ENCODE assay signal across 15 mouse cellular contexts in the genomic region with DNA sequence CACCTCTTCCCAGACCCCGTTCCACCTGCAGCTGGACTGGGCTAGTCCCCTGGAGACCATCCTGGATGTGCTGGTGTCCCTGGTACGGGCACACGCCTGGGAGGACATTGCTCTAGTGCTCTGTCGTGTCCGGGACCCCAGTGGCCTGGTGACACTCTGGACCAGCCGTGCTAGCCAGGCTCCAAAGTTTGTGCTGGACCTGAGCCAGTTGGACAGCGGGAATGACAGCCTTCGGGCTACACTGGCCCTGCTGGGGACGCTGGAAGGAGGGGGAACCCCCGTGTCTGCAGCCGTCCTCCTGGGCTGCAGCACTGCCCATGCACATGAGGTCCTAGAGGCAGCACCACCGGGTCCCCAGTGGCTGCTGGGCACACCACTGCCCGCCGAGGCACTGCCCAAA. TPM values are rescaled to one million over a fixed set of nuclear protein-coding genes. Genes with fewer than 3 reads are reported as not detected.
DNase-seq lines count a peak whose midpoint lies in the region; ATAC-seq lines count a peak whose summit lies in the region.
"Had no signal": no experiment of that assay in that cellular context is flagged by ENCODE, and none has a peak within 500 bp of the region (broad histone marks: within the 10 kb centered on the region; RNA-seq: fewer than 3 reads in every experiment).

No protein-coding gene starts in this region.

- H3K4me2 ChIP-seq in liver, embryonic 12.5 days: no peak overlapping the region
- H3K4me2 ChIP-seq in liver, embryonic 11.5 days: no peak overlapping the region
- no peak overlapping the region for H3K4me2 ChIP-seq in heart, embryonic 12.5 days
- H3K4me2 ChIP-seq: hindbrain, embryonic 12.5 days; midbrain, embryonic 15.5 days; neural tube, embryonic 13.5 days had no signal

- 0 out of 2 replicates have a peak, but pooled peaks have one; percentile 9 for ATAC-seq in liver, embryonic 12.5 days
- ATAC-seq in liver, embryonic 11.5 days (replicated peaks; ENCODE audit: low FRiP score): no peak
- 0 out of 2 replicates have a peak, but pooled peaks have one; percentile 2 for ATAC-seq in heart, embryonic 12.5 days (ENCODE audit: insufficient number of reproducible peaks, low FRiP score)
- ATAC-seq: forebrain, embryonic 16.5 days; midbrain, embryonic 15.5 days had no signal

- H3K4me3 ChIP-seq in heart, embryonic 10.5 days: no peak overlapping the region
- no peak overlapping the region for H3K4me3 ChIP-seq in liver, embryonic 12.5 days
- H3K4me3 ChIP-seq in liver, embryonic 11.5 days (ENCODE audit: low read depth, low read length): no peak overlapping the region
- no peak overlapping the region for H3K4me3 ChIP-seq in heart, embryonic 12.5 days
- H3K4me3 ChIP-seq: hindbrain, embryonic 12.5 days; midbrain, embryonic 15.5 days; neural tube, embryonic 13.5 days had no signal

- WGBS in heart, embryonic 10.5 days: 56% methylated on average over 14 of the region's 14 CpGs
- 57% methylated on average over 14 of the region's 14 CpGs for WGBS in liver, embryonic 12.5 days (ENCODE audit: insufficient replicate concordance)
- WGBS in liver, embryonic 11.5 days: 66% methylated on average over 14 of the region's 14 CpGs
- WGBS in heart, embryonic 12.5 days: 51% methylated on average over 14 of the region's 14 CpGs

- no peak overlapping the region for H3K9ac ChIP-seq in liver, embryonic 12.5 days
- no peak overlapping the region for H3K9ac ChIP-seq in liver, embryonic 11.5 days (ENCODE audit: low read depth, low read length)
- H3K9ac ChIP-seq in heart, embryonic 12.5 days: no peak overlapping the region
- H3K9ac ChIP-seq: hindbrain, embryonic 12.5 days; liver, embryonic 14.5 days; midbrain, embryonic 15.5 days; neural tube, embryonic 13.5 days had no signal

- H3K27me3 ChIP-seq in heart, embryonic 10.5 days (ENCODE audit: insufficient read depth, poor library complexity, severe bottlenecking): peaks cover 61% of the 10 kb centered on the region
- H3K27me3 ChIP-seq in liver, embryonic 12.5 days (replicated peaks): peaks cover 62% of the 10 kb centered on the region
- H3K27me3 ChIP-seq in liver, embryonic 11.5 days (replicated peaks; ENCODE audit: control insufficient read depth, insufficient read depth, low read length): peaks cover 40% of the 10 kb centered on the region
- H3K27me3 ChIP-seq in heart, embryonic 12.5 days (replicated peaks): peaks cover 60% of the 10 kb centered on the region

- peaks cover 46% of the 10 kb centered on the region for H3K36me3 ChIP-seq in heart, embryonic 10.5 days
- H3K36me3 ChIP-seq in liver, embryonic 12.5 days: peaks cover 48% of the 10 kb centered on the region
- peaks cover 31% of the 10 kb centered on the region for H3K36me3 ChIP-seq in liver, embryonic 11.5 days (ENCODE audit: control insufficient read depth, insufficient read depth, low read length)
- peaks cover 43% of the 10 kb centered on the region for H3K36me3 ChIP-seq in heart, embryonic 12.5 days

- no peaks in the 10 kb centered on the region for H3K9me3 ChIP-seq in heart, embryonic 10.5 days
- H3K9me3 ChIP-seq in liver, embryonic 12.5 days (replicated peaks): peaks cover 27% of the 10 kb centered on the region
- H3K9me3 ChIP-seq in liver, embryonic 11.5 days (ENCODE audit: control insufficient read depth, low read length): peaks cover 19% of the 10 kb centered on the region
- 0 out of 2 replicates have a peak, but pooled peaks cover 5% of the 10 kb centered on the region for H3K9me3 ChIP-seq in heart, embryonic 12.5 days (replicated peaks)
- H3K9me3 ChIP-seq: hindbrain, embryonic 12.5 days; midbrain, embryonic 15.5 days; neural tube, embryonic 13.5 days had no signal

- H3K4me1 ChIP-seq in heart, embryonic 10.5 days: peaks cover 16% of the 10 kb centered on the region
- peaks cover 7% of the 10 kb centered on the region for H3K4me1 ChIP-seq in liver, embryonic 12.5 days
- peaks cover 5% of the 10 kb centered on the region; the same call in 1 of the 2 replicates for H3K4me1 ChIP-seq in liver, embryonic 11.5 days (replicated peaks; ENCODE audit: control insufficient read depth, insufficient read depth, low read length)
- H3K4me1 ChIP-seq in heart, embryonic 12.5 days (replicated peaks): peaks cover 14% of the 10 kb centered on the region

- peak; percentile 95 for DNase-seq in heart, adult 11 months
- no peak for DNase-seq in heart, embryonic 10.5 days (ENCODE audit: low spot score)
- no peak for DNase-seq in liver, embryonic 11.5 days (ENCODE audit: low spot score)
- DNase-seq in kidney, postnatal 36 days: peak; percentile 59 to 77
- DNase-seq in adipocyte (ENCODE audit: low spot score): no peak
- DNase-seq in B cell, adult 2 months: no peak
- DNase-seq: gastrocnemius, postnatal 36 days had no signal

- no peak overlapping the region for H3K27ac ChIP-seq in heart, embryonic 10.5 days
- no peak overlapping the region for H3K27ac ChIP-seq in liver, embryonic 12.5 days
- H3K27ac ChIP-seq in liver, embryonic 11.5 days (ENCODE audit: low read depth, low read length): no peak overlapping the region
- H3K27ac ChIP-seq in heart, embryonic 12.5 days (ENCODE audit: poor library complexity, severe bottlenecking): no peak overlapping the region
- H3K27ac ChIP-seq: hindbrain, embryonic 12.5 days; kidney, postnatal 0 days; liver, embryonic 14.5 days; midbrain, embryonic 15.5 days; neural tube, embryonic 13.5 days had no signal

RNA-seq across cellular contexts. Expression of a gene that starts 2.3 kb away (rescaled TPM):
- 0.30 and 0.34 TPM in 2 replicates for polyA plus RNA-seq in heart, embryonic 10.5 days (2016; fragmentation: Nextera tagmentation; extraction: Ambion mirVana)
- 0.14 TPM in 2 replicates for polyA plus RNA-seq in liver, embryonic 12.5 days (2016; fragmentation: Nextera tagmentation; extraction: Ambion mirVana)
- polyA plus RNA-seq in liver, embryonic 11.5 days (2014; fragmentation: Nextera tagmentation; extraction: Ambion mirVana): 0.10 and 0.14 TPM in 2 replicates
- polyA plus RNA-seq in heart, embryonic 12.5 days (2016; fragmentation: Nextera tagmentation; extraction: Ambion mirVana): 0.12 and 0.29 TPM in 2 replicates

RNA-seq across cellular contexts. Expression of a gene that starts 11.3 kb away (rescaled TPM):
- polyA plus RNA-seq in heart, embryonic 10.5 days (2016; fragmentation: Nextera tagmentation; extraction: Ambion mirVana): 12.7 and 16.4 TPM in 2 replicates
- polyA plus RNA-seq in liver, embryonic 12.5 days (2016; fragmentation: Nextera tagmentation; extraction: Ambion mirVana): 17.2 and 17.5 TPM in 2 replicates
- polyA plus RNA-seq in liver, embryonic 11.5 days (2014; fragmentation: Nextera tagmentation; extraction: Ambion mirVana): 14.9 and 20.2 TPM in 2 replicates
- polyA plus RNA-seq in heart, embryonic 12.5 days (2016; fragmentation: Nextera tagmentation; extraction: Ambion mirVana): 20.8 and 20.9 TPM in 2 replicates

RNA-seq across cellular contexts. Expression of a gene that starts 12.9 kb away (rescaled TPM):
- 127 and 155 TPM in 2 replicates for polyA plus RNA-seq in heart, embryonic 10.5 days (2016; fragmentation: Nextera tagmentation; extraction: Ambion mirVana)
- 99.9 and 114 TPM in 2 replicates for polyA plus RNA-seq in liver, embryonic 12.5 days (2016; fragmentation: Nextera tagmentation; extraction: Ambion mirVana)
- 164 and 171 TPM in 2 replicates for polyA plus RNA-seq in liver, embryonic 11.5 days (2014; fragmentation: Nextera tagmentation; extraction: Ambion mirVana)
- polyA plus RNA-seq in heart, embryonic 12.5 days (2016; fragmentation: Nextera tagmentation; extraction: Ambion mirVana): 78.8 and 89.6 TPM in 2 replicates

RNA-seq across cellular contexts. Expression of a gene that starts 15.6 kb away (rescaled TPM):
- polyA plus RNA-seq in heart, embryonic 10.5 days (2016; fragmentation: Nextera tagmentation; extraction: Ambion mirVana): 408 and 456 TPM in 2 replicates
- 68.2 and 75.4 TPM in 2 replicates for polyA plus RNA-seq in liver, embryonic 12.5 days (2016; fragmentation: Nextera tagmentation; extraction: Ambion mirVana)
- polyA plus RNA-seq in liver, embryonic 11.5 days (2014; fragmentation: Nextera tagmentation; extraction: Ambion mirVana): 115 and 124 TPM in 2 replicates
- polyA plus RNA-seq in heart, embryonic 12.5 days (2016; fragmentation: Nextera tagmentation; extraction: Ambion mirVana): 302 and 307 TPM in 2 replicates

RNA-seq across cellular contexts. Expression of a gene that starts 23.5 kb away (rescaled TPM):
- 2.8 and 4.1 TPM in 2 replicates for polyA plus RNA-seq in heart, embryonic 10.5 days (2016; fragmentation: Nextera tagmentation; extraction: Ambion mirVana)
- 10.5 and 12.1 TPM in 2 replicates for polyA plus RNA-seq in liver, embryonic 12.5 days (2016; fragmentation: Nextera tagmentation; extraction: Ambion mirVana)
- polyA plus RNA-seq in liver, embryonic 11.5 days (2014; fragmentation: Nextera tagmentation; extraction: Ambion mirVana): 7.7 and 8.6 TPM in 2 replicates
- polyA plus RNA-seq in heart, embryonic 12.5 days (2016; fragmentation: Nextera tagmentation; extraction: Ambion mirVana): 4.5 and 5.1 TPM in 2 replicates

Comparison
In these comparisons a context has a peak if more than half of its experiments do, and no peak if none do; other contexts are left out.
1. DNase-seq: peak in heart, adult 11 months (single experiment) and kidney, postnatal 36 days (2 of 2); none in heart, embryonic 10.5 days (single experiment), liver, embryonic 11.5 days (single experiment), adipocyte (single experiment) and B cell, adult 2 months (0 of 2).